Mouse (Mus musculus): ENCODE data around the gene 1700069L16Rik.

- TF ChIP-seq POLR2A (IDR thresholded peaks at IDR 0.05; ENCODE audit: insufficient read depth, low read depth, low read length) = no peak
- TF ChIP-seq CTCF (IDR thresholded peaks at IDR 0.05; ENCODE audit: insufficient read depth, low read depth, low read length) = no peak
Observed at GRCm38 (mm10) chr5:113677541-113677940, 47.0 kb downstream of the 1700069L16Rik start.

Measured in olfactory bulb, adult 2 months (tissue).